Mouse (Mus musculus) ES-E14 (cell line): Measurements from ENCODE around the gene Vwa5b2. TPM values are rescaled to one million over a fixed set of nuclear protein-coding genes. Genes with fewer than 3 reads are reported as not detected.

ENCODE experiments used
- DNase-seq: peaks from one replicate; pipeline ENCODE4 v3.0.0-alpha.2; 2013; ENCODE audit warnings: low read depth, low spot score
- H3K27ac ChIP-seq: 2 replicates; pipeline ENCODE4 v1.5.1; 2012; ENCODE audit warnings: low read depth, mild to moderate bottlenecking, low read length, moderate library complexity, mixed read lengths; ENCODE audit not compliant: poor library complexity, insufficient read depth, severe bottlenecking
- H3K36me3 ChIP-seq: 2 replicates; pipeline ENCODE4 v1.6.1; 2012; ENCODE audit warnings: mild to moderate bottlenecking, low read length, moderate library complexity, mixed read lengths; ENCODE audit not compliant: control insufficient read depth, poor library complexity, insufficient read depth, severe bottlenecking
- H3K4me1 ChIP-seq, 2 experiments: fragments of 150-350 bp in 1 of 2; sonication (generic) in 1 of 2; 2 replicates each; pipeline ENCODE4 v1.6.1; 2012; ENCODE audit warnings: low read length in 2 of 2, mild to moderate bottlenecking in 1 of 2, mixed read lengths in 1 of 2; ENCODE audit not compliant: control insufficient read depth in 2 of 2, insufficient read depth in 2 of 2, poor library complexity in 1 of 2
- H3K4me3 ChIP-seq, 2 experiments: fragments of 150-350 bp in 1 of 2; sonication (generic) in 1 of 2; 2 replicates each; pipeline ENCODE4 v1.5.1; 2012; ENCODE audit warnings: low read length in 2 of 2, low read depth in 1 of 2, mild to moderate bottlenecking in 1 of 2, mixed read lengths in 1 of 2; ENCODE audit not compliant: insufficient read depth in 1 of 2, poor library complexity in 1 of 2, severe bottlenecking in 1 of 2
- H3K9ac ChIP-seq: 2 replicates; pipeline ENCODE4 v1.6.1; 2012; ENCODE audit warnings: low read depth, mild to moderate bottlenecking, low read length, mixed read lengths; ENCODE audit not compliant: poor library complexity, insufficient read depth, severe bottlenecking
- H3K9me3 ChIP-seq: fragments of 150-350 bp; sonication (generic); 2 replicates; pipeline ENCODE4 v1.6.1; 2012; ENCODE audit warnings: low read depth, mild to moderate bottlenecking, low read length; ENCODE audit not compliant: control insufficient read depth, insufficient read depth
- CHD2 ChIP-seq: IDR thresholded peaks from 2 replicates; pipeline ENCODE4 v1.6.1; 2014; ENCODE audit warnings: mild to moderate bottlenecking, low read depth, low read length, inconsistent platforms
- HCFC1 ChIP-seq: IDR thresholded peaks from 2 replicates; pipeline ENCODE4 v1.6.1; 2012; ENCODE audit warnings: low read length, inconsistent platforms, borderline replicate concordance; ENCODE audit not compliant: insufficient read depth
- MAFK ChIP-seq: IDR thresholded peaks from 2 replicates; pipeline ENCODE4 v1.6.1; 2014; ENCODE audit warnings: mild to moderate bottlenecking, low read depth, low read length, inconsistent platforms; ENCODE audit not compliant: insufficient read depth
- ZC3H11A ChIP-seq: IDR thresholded peaks from 2 replicates; pipeline ENCODE4 v1.6.1; 2012; ENCODE audit warnings: low read depth, mild to moderate bottlenecking, inconsistent platforms, low read length, borderline replicate concordance
- ZNF384 ChIP-seq: IDR thresholded peaks from 2 replicates; pipeline ENCODE4 v1.6.1; 2012; ENCODE audit warnings: low read depth, low read length, inconsistent platforms
- in situ Hi-C, 2 experiments: fragments of 600-800 bp; cut with MboI; formaldehyde crosslinking; loops; one replicate each; pipeline ENCODE4 v1.15.1; 2025; ENCODE audit warnings: low sequenced_read_pairs in 2 of 2, inconsistent platforms in 1 of 2; ENCODE audit not compliant: unreplicated experiment in 2 of 2
- total RNA-seq: library from RNA; depleted of rRNA; stranded (reverse); fragments of 300-350 nt; gene quantifications from 2 replicates; pipeline ENCODE4 v1.2.3, GENCODE M21; 2012

Vwa5b2 gene
- total RNA-seq, 1 experiment: 1.2 TPM

DNA sequence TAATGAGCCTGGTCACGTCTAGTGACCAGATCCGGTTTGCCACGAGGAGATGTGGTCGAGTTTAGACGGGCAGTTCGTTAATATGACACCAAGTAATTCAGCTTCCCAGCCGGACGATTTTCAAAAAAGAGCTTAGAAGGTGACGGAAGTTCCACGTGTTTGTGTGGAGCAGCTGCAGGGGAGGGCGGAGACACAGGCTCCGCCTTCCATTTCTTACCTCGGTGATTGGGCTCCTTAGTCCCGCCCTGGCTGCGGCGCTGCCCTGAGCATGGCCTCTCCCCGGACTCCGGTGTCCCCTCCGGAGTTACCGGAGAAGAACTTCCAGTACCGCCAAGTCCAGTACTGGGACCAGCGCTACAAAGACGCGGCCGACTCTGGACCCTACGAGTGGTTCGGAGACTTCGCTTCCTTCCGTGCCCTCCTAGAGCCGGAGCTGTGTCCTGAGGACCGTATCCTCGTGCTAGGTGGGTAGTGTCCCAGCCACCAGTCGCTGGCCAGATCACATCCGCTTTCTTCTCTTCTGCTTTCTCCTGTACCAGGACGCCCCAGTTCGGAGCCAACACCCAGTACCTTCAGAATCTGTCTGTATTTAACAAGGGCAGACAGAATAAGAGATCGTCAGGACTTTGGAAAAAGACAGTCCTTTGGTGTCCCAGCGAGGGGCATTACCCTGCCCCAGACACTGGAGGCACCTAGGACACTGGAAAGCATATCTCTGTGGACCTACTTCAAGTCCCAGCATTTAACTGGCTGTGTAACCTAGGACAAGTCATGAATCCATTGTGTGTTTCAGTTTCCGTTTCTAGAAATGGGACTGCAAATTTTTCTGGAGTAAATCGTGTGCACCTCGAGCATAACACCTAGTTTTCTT is 22.3 kb downstream of the Vwa5b2 start, which contains the start of the genes Eef1akmt4, Gm49333 and Alg3:
Gene Eef1akmt4, plus strand, starts transcription at position 237 of the 871 bp plus-strand sequence.
Gene Gm49333, plus strand, starts transcription at position 254 of the 871 bp plus-strand sequence.
Gene Alg3, minus strand, starts transcription at position 379 of the 871 bp plus-strand sequence.
- no peaks in the 10 kb centered on the region; a peak in 1 of 4 replicates for H3K4me1 ChIP-seq
- peak; percentile 86 for DNase-seq
- peak within 1 kb of the TSS; percentile 61; the same call in 1 of the 2 replicates for H3K27ac ChIP-seq
- in situ Hi-C loops: no loop called here
- no peaks in the 10 kb centered on the region for H3K9me3 ChIP-seq
- H3K4me3 ChIP-seq: peak within 1 kb of the TSS; percentile 82 to 95
- peaks cover 17% of the 10 kb centered on the region for H3K36me3 ChIP-seq
- H3K9ac ChIP-seq: peak within 1 kb of the TSS; percentile 99
- TF ChIP-seq ZNF384 (no peak), HCFC1 (0 out of 2 replicates have a peak, but pooled peaks have one; percentile 9)

DNA sequence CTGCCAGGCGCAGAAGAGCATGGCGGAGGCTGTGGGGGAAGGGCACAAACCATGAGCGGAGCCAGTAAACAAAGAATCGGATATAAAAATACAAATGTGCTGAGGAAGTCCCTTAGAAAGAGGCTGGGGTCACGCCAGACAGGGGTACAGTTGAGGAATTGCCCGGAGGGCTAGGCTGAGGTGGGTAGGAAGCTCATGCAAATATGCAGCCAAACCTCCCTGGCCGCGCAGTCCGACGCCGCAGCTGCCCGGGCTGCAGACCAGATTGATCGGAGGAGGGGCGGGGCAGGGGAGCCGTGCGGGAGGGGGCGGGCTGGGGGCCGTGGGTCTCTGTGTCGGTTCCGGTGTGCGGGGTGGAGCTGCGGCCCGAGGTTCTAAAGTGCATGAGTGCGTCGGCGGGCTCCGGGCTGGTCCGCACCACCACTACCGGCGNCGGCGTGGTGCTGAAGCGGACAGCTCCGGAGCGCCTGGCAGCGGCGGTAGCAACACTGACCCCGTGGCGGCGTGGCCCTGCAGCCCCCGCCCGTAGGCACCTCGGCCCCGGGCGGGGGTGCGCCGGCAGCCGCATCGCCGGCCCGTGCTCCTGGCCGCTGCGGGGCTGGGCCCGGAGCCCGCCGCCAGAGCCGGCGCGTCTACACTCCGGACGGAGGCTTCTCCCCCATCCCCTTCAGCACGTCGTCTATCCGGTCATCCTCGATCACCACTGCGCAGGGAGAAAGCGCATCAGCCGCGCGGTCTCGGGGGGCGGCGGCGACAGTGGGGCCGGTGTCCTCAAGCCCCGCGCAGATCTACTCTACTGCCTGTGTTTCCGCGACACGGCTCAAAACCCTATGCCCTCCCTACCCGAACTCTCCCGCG is 30.5 kb downstream of the Vwa5b2 start:
- TF ChIP-seq ZC3H11A: no peak
- Histone ChIP-seq H3K4me3 (peak overlapping the region; percentile 81 to 93), H3K9ac (peak overlapping the region; percentile 26; the same call in 1 of the 2 replicates), H3K27ac (no peak overlapping the region), H3K9me3 (no peaks in the 10 kb centered on the region), H3K4me1 (peaks cover 0 to 4% of the 10 kb centered on the region in 2 experiments; a peak in 1 of 4 replicates), H3K36me3 (peaks cover 3% of the 10 kb centered on the region; the same call in 1 of the 2 replicates)
- no peak for DNase-seq
- in situ Hi-C loops: no loop called here

GRCm38 (mm10) chr16:20620399-20620735 is 31.1 kb downstream of the Vwa5b2 start:
- Histone ChIP-seq H3K4me3 (peak overlapping the region; percentile 81 to 93), H3K36me3 (peaks cover 3% of the 10 kb centered on the region; the same call in 1 of the 2 replicates), H3K27ac (no peak overlapping the region), H3K9me3 (no peaks in the 10 kb centered on the region), H3K4me1 (peaks cover 0 to 4% of the 10 kb centered on the region in 2 experiments; a peak in 1 of 4 replicates), H3K9ac (peak overlapping the region; percentile 26; the same call in 1 of the 2 replicates)
- TF ChIP-seq CHD2: no peak
- TF ChIP-seq MAFK: no peak
- no peak for TF ChIP-seq HCFC1
- no peak for TF ChIP-seq ZC3H11A
- no peak for TF ChIP-seq ZNF384
- DNase-seq: no peak
- in situ Hi-C loops: no loop called here

DNA sequence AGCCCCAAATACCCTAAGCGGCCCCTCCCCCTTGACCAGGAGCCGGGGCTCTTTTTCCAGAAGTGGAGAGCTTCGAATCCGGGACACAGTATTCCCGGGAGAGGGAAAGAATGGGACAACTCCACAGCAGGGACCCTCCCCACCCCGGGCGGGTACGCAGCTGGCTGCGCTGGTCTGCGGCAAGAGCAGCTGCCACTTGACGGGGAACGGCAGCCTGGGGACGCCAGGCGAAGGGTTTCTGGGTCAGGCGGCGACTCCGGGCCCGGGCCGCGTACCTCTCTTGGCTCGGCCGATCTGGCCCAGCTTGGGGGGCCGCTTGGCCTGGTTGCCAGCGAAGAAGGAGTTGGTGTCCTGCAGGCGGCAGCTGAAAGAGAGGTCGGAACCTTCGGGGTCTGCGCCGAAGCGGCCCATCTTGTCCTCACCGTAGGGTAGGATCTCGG is 31.5 kb downstream of the Vwa5b2 start:
- Histone ChIP-seq H3K4me3 (peak overlapping the region; percentile 81 to 93), H3K36me3 (peaks cover 3% of the 10 kb centered on the region; the same call in 1 of the 2 replicates), H3K9ac (peak overlapping the region; percentile 80), H3K4me1 (peaks cover 0 to 4% of the 10 kb centered on the region in 2 experiments; a peak in 1 of 4 replicates), H3K27ac (no peak overlapping the region), H3K9me3 (no peaks in the 10 kb centered on the region)
- TF ChIP-seq ZNF384 (no peak), ZC3H11A (no peak), HCFC1 (no peak), MAFK (no peak), CHD2 (no peak)
- no peak for DNase-seq
- in situ Hi-C loops: no loop called here
